Mouse (Mus musculus): ENCODE results near the gene Stk36. TPM values are rescaled to one million over a fixed set of nuclear protein-coding genes. Genes with fewer than 3 reads are reported as not detected.

The Stk36 gene
- total RNA-seq, 1 experiment, result 1.7 TPM

- no peak overlapping the region for H3K27ac ChIP-seq (ENCODE audit: insufficient read depth, low read depth, low read length, poor library complexity, severe bottlenecking)
- in situ Hi-C loops (cut with MboI; ENCODE audit: low sequenced_read_pairs in 2 of 2, unreplicated experiment in 2 of 2), result no loop called here
- no peak overlapping the region for H3K4me3 ChIP-seq (ENCODE audit: insufficient read depth in 1 of 2, low read depth in 1 of 2, low read length in 2 of 2, poor library complexity in 1 of 2, severe bottlenecking in 1 of 2)
- peaks cover 5% of the 10 kb centered on the region; the same call in 1 of the 2 replicates for H3K36me3 ChIP-seq (ENCODE audit: control insufficient read depth, insufficient read depth, low read length, poor library complexity, severe bottlenecking)
- H3K4me1 ChIP-seq (ENCODE audit: control insufficient read depth in 2 of 2, insufficient read depth in 2 of 2, low read length in 2 of 2, poor library complexity in 1 of 2), result no peaks in the 10 kb centered on the region
- no peak for TF ChIP-seq CHD2 (IDR thresholded peaks at IDR 0.05; ENCODE audit: low read depth, low read length)
- TF ChIP-seq ZC3H11A (IDR thresholded peaks at IDR 0.05; ENCODE audit: borderline replicate concordance, low read depth, low read length), result no peak
- TF ChIP-seq HCFC1 (IDR thresholded peaks at IDR 0.05; ENCODE audit: borderline replicate concordance, insufficient read depth, low read length), result no peak
- TF ChIP-seq ZNF384 (IDR thresholded peaks at IDR 0.05; ENCODE audit: low read depth, low read length), result no peak
- TF ChIP-seq MAFK (IDR thresholded peaks at IDR 0.05; ENCODE audit: insufficient read depth, low read depth, low read length), result no peak
- H3K9me3 ChIP-seq (ENCODE audit: control insufficient read depth, insufficient read depth, low read depth, low read length), result no peaks in the 10 kb centered on the region
- DNase-seq (ENCODE audit: low read depth, low spot score), result no peak
- H3K9ac ChIP-seq (ENCODE audit: insufficient read depth, low read depth, low read length, poor library complexity, severe bottlenecking), result no peak overlapping the region
These were observed 71.5 kb downstream of the Stk36 start for GRCm38 (mm10) chr1:74672731-74673130.

GRCm38 (mm10) chr1:74676863-74677262 is 75.6 kb downstream of the Stk36 start:
- TF ChIP-seq CHD2 (IDR thresholded peaks at IDR 0.05; ENCODE audit: low read depth, low read length) (no peak), MAFK (IDR thresholded peaks at IDR 0.05; ENCODE audit: insufficient read depth, low read depth, low read length) (no peak), ZNF384 (IDR thresholded peaks at IDR 0.05; ENCODE audit: low read depth, low read length) (peak; percentile 51; the same call in 1 of the 2 replicates), HCFC1 (IDR thresholded peaks at IDR 0.05; ENCODE audit: borderline replicate concordance, insufficient read depth, low read length) (no peak), ZC3H11A (IDR thresholded peaks at IDR 0.05; ENCODE audit: borderline replicate concordance, low read depth, low read length) (no peak)
- peaks cover 24% of the 10 kb centered on the region for H3K36me3 ChIP-seq (ENCODE audit: control insufficient read depth, insufficient read depth, low read length, poor library complexity, severe bottlenecking)

DNA sequence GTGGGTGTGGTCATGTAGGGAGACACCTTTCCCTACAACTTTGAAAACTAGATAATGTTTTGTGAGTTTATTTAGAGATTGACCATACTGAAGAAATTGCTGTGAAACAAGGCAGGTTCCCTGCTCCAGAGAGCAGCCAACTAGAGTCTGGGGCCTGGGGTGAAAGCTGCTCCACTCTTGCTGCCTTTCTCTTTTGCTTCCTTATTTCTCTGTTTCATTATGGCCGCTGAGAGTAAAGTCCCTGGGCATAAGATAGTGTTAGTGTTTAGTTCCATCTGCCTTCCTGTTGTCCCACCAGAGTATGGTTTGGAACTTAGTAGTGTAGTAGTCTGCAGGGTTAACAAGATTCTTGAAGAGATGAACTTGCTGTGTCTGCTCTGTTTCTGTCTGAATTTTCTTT is 76.6 kb downstream of the Stk36 start:
- Histone ChIP-seq H3K36me3 (ENCODE audit: control insufficient read depth, insufficient read depth, low read length, poor library complexity, severe bottlenecking) (peaks cover 21% of the 10 kb centered on the region), H3K9me3 (ENCODE audit: control insufficient read depth, insufficient read depth, low read depth, low read length) (no peaks in the 10 kb centered on the region), H3K4me1 (ENCODE audit: control insufficient read depth in 2 of 2, insufficient read depth in 2 of 2, low read length in 2 of 2, poor library complexity in 1 of 2) (no peaks in the 10 kb centered on the region), H3K9ac (ENCODE audit: insufficient read depth, low read depth, low read length, poor library complexity, severe bottlenecking) (no peak overlapping the region), H3K4me3 (ENCODE audit: insufficient read depth in 1 of 2, low read depth in 1 of 2, low read length in 2 of 2, poor library complexity in 1 of 2, severe bottlenecking in 1 of 2) (no peak overlapping the region), H3K27ac (ENCODE audit: insufficient read depth, low read depth, low read length, poor library complexity, severe bottlenecking) (no peak overlapping the region)
- in situ Hi-C loops (cut with MboI; ENCODE audit: low sequenced_read_pairs in 2 of 2, unreplicated experiment in 2 of 2), result no loop called here
- TF ChIP-seq HCFC1 (IDR thresholded peaks at IDR 0.05; ENCODE audit: borderline replicate concordance, insufficient read depth, low read length), result no peak
- TF ChIP-seq MAFK (IDR thresholded peaks at IDR 0.05; ENCODE audit: insufficient read depth, low read depth, low read length), result no peak
- no peak for TF ChIP-seq ZC3H11A (IDR thresholded peaks at IDR 0.05; ENCODE audit: borderline replicate concordance, low read depth, low read length)
- no peak for TF ChIP-seq CHD2 (IDR thresholded peaks at IDR 0.05; ENCODE audit: low read depth, low read length)
- no peak for TF ChIP-seq ZNF384 (IDR thresholded peaks at IDR 0.05; ENCODE audit: low read depth, low read length)
- DNase-seq (ENCODE audit: low read depth, low spot score), result no peak

More at GRCm38 (mm10) chr1:74676863-74677262, 75.6 kb downstream of the Stk36 start:
- in situ Hi-C loops (cut with MboI; ENCODE audit: low sequenced_read_pairs in 2 of 2, unreplicated experiment in 2 of 2), result no loop called here
- no peaks in the 10 kb centered on the region for H3K9me3 ChIP-seq (ENCODE audit: control insufficient read depth, insufficient read depth, low read depth, low read length)
- no peak overlapping the region for H3K27ac ChIP-seq (ENCODE audit: insufficient read depth, low read depth, low read length, poor library complexity, severe bottlenecking)
- no peak overlapping the region for H3K9ac ChIP-seq (ENCODE audit: insufficient read depth, low read depth, low read length, poor library complexity, severe bottlenecking)
- no peaks in the 10 kb centered on the region for H3K4me1 ChIP-seq (ENCODE audit: control insufficient read depth in 2 of 2, insufficient read depth in 2 of 2, low read length in 2 of 2, poor library complexity in 1 of 2)
- H3K4me3 ChIP-seq (ENCODE audit: insufficient read depth in 1 of 2, low read depth in 1 of 2, low read length in 2 of 2, poor library complexity in 1 of 2, severe bottlenecking in 1 of 2), result no peak overlapping the region
- DNase-seq (ENCODE audit: low read depth, low spot score), result no peak

Other genes with a start within 250 kb of the Stk36 start
- 7.3 and 9.1 TPM in 2 replicates for gene Catip, start 239.3 kb upstream of the Stk36 start, total RNA-seq (2012; rRNA removed)
- gene Slc11a1, start 226.2 kb upstream of the Stk36 start, total RNA-seq (2012; rRNA removed), result 19.9 and 44.4 TPM in 2 replicates
- gene Ctdsp1, start 209.9 kb upstream of the Stk36 start, total RNA-seq (2012; rRNA removed), result 17.3 and 17.9 TPM in 2 replicates
- 1.2 and 1.4 TPM in 2 replicates for gene Vil1, start 192.1 kb upstream of the Stk36 start, total RNA-seq (2012; rRNA removed)
- 41.1 and 57.1 TPM in 2 replicates for gene Cnot9, start 95.4 kb upstream of the Stk36 start, total RNA-seq (2012; rRNA removed)
- 1.2 and 1.5 TPM in 2 replicates for gene Plcd4, start 58.6 kb upstream of the Stk36 start, total RNA-seq (2012; rRNA removed)
- 36.7 and 44.8 TPM in 2 replicates for gene Usp37, start 57.2 kb upstream of the Stk36 start, total RNA-seq (2012; rRNA removed)
- gene Zfp142, start 13.2 kb upstream of the Stk36 start, total RNA-seq (2012; rRNA removed), result 15.9 and 16.5 TPM in 2 replicates
- gene Bcs1l, start 13.2 kb upstream of the Stk36 start, total RNA-seq (2012; rRNA removed), result 14.6 and 15.3 TPM in 2 replicates
- 20.5 and 29.7 TPM in 2 replicates for gene Rnf25, start within 50 bp of the Stk36 start, total RNA-seq (2012; rRNA removed)
- 45.2 and 64.2 TPM in 2 replicates for gene Ttll4, start 60.3 kb downstream of the Stk36 start, total RNA-seq (2012; rRNA removed)
- gene Cyp27a1, start 112.1 kb downstream of the Stk36 start, total RNA-seq (2012; rRNA removed), result 1.1 and 4.9 TPM in 2 replicates
- 0.04 and 0.16 TPM in 2 replicates for gene Prkag3, start 147.8 kb downstream of the Stk36 start, total RNA-seq (2012; rRNA removed)
- 2.6 and 2.8 TPM in 2 replicates for gene Wnt6, start 170.4 kb downstream of the Stk36 start, total RNA-seq (2012; rRNA removed)
- gene Wnt10a, start 190.1 kb downstream of the Stk36 start, total RNA-seq (2012; rRNA removed), result 0.42 and 1.5 TPM in 2 replicates

Measured in ES-E14 (cell line).